Mouse (Mus musculus): ENCODE measurements around the gene Raver2. TPM values are rescaled to one million over a fixed set of nuclear protein-coding genes. Genes with fewer than 3 reads are reported as not detected.

Gene Raver2
- polyA plus RNA-seq, 1 experiment from 2014 or later, result 3.1 TPM

- peak; percentile 94 for TF ChIP-seq CTCF (IDR thresholded peaks at IDR 0.05; ENCODE audit: low read depth)
- Histone ChIP-seq H3K27ac (ENCODE audit: low read depth, low read length) (no peak overlapping the region), H3K27me3 (replicated peaks; ENCODE audit: control insufficient read depth, insufficient read depth, low read length) (no peaks in the 10 kb centered on the region), H3K4me2 (replicated peaks; ENCODE audit: low read depth) (no peak overlapping the region), H3K9ac (ENCODE audit: low read depth, low read length) (no peak overlapping the region), H3K4me3 (ENCODE audit: low read depth, low read length) (no peak overlapping the region), H3K36me3 (ENCODE audit: control insufficient read depth, insufficient read depth) (peaks cover 16% of the 10 kb centered on the region), H3K9me3 (ENCODE audit: control insufficient read depth) (no peaks in the 10 kb centered on the region), H3K4me1 (replicated peaks; ENCODE audit: control insufficient read depth, insufficient read depth, low read length) (no peaks in the 10 kb centered on the region)
- WGBS, result 36% methylated on average over 9 of the region's 9 CpGs
- no peak for ATAC-seq
Observed at GRCm38 (mm10) chr4:101146047-101146745, 77.4 kb downstream of the Raver2 start.

GRCm38 (mm10) chr4:101146891-101147655, 78.3 kb downstream of the Raver2 start:
- H3K27ac ChIP-seq (ENCODE audit: low read depth, low read length), result no peak overlapping the region
- no peaks in the 10 kb centered on the region for H3K4me1 ChIP-seq (replicated peaks; ENCODE audit: control insufficient read depth, insufficient read depth, low read length)
- peak; percentile 44; the same call in 1 of the 2 replicates for TF ChIP-seq CTCF (IDR thresholded peaks at IDR 0.05; ENCODE audit: low read depth)
- H3K9ac ChIP-seq (ENCODE audit: low read depth, low read length), result no peak overlapping the region
- no peak for ATAC-seq
- H3K4me2 ChIP-seq (replicated peaks; ENCODE audit: low read depth), result no peak overlapping the region
- no peaks in the 10 kb centered on the region for H3K27me3 ChIP-seq (replicated peaks; ENCODE audit: control insufficient read depth, insufficient read depth, low read length)
- 85% methylated on average over 11 of the region's 11 CpGs for WGBS
- H3K36me3 ChIP-seq (ENCODE audit: control insufficient read depth, insufficient read depth), result peaks cover 22% of the 10 kb centered on the region
- H3K4me3 ChIP-seq (ENCODE audit: low read depth, low read length), result no peak overlapping the region
- no peaks in the 10 kb centered on the region for H3K9me3 ChIP-seq (ENCODE audit: control insufficient read depth)

- TF ChIP-seq CTCF (IDR thresholded peaks at IDR 0.05; ENCODE audit: low read depth), result no peak
- H3K9me3 ChIP-seq (ENCODE audit: control insufficient read depth), result no peaks in the 10 kb centered on the region
- ATAC-seq, result no peak
- H3K27me3 ChIP-seq (replicated peaks; ENCODE audit: control insufficient read depth, insufficient read depth, low read length), result no peaks in the 10 kb centered on the region
- no peaks in the 10 kb centered on the region for H3K4me1 ChIP-seq (replicated peaks; ENCODE audit: control insufficient read depth, insufficient read depth, low read length)
- WGBS, result 78% methylated on average over 4 of the region's 4 CpGs
- H3K27ac ChIP-seq (ENCODE audit: low read depth, low read length), result no peak overlapping the region
- no peak overlapping the region for H3K4me2 ChIP-seq (replicated peaks; ENCODE audit: low read depth)
- H3K9ac ChIP-seq (ENCODE audit: low read depth, low read length), result no peak overlapping the region
- H3K36me3 ChIP-seq (ENCODE audit: control insufficient read depth, insufficient read depth), result peaks cover 86% of the 10 kb centered on the region
- H3K4me3 ChIP-seq (ENCODE audit: low read depth, low read length), result no peak overlapping the region
Observed at GRCm38 (mm10) chr4:101155541-101155940, 86.8 kb downstream of the Raver2 start.

- TF ChIP-seq CTCF (IDR thresholded peaks at IDR 0.05; ENCODE audit: low read depth), result no peak
- Histone ChIP-seq H3K9me3 (ENCODE audit: control insufficient read depth) (no peaks in the 10 kb centered on the region), H3K27me3 (replicated peaks; ENCODE audit: control insufficient read depth, insufficient read depth, low read length) (no peaks in the 10 kb centered on the region), H3K9ac (ENCODE audit: low read depth, low read length) (no peak overlapping the region), H3K36me3 (ENCODE audit: control insufficient read depth, insufficient read depth) (peaks cover 91% of the 10 kb centered on the region), H3K4me1 (replicated peaks; ENCODE audit: control insufficient read depth, insufficient read depth, low read length) (no peaks in the 10 kb centered on the region), H3K27ac (ENCODE audit: low read depth, low read length) (no peak overlapping the region), H3K4me2 (replicated peaks; ENCODE audit: low read depth) (no peak overlapping the region), H3K4me3 (ENCODE audit: low read depth, low read length) (no peak overlapping the region)
- 87% methylated on average over 5 of the region's 5 CpGs for WGBS
- ATAC-seq, result no peak
Observed at GRCm38 (mm10) chr4:101157476-101157875, 88.7 kb downstream of the Raver2 start.

- H3K4me3 ChIP-seq (ENCODE audit: low read depth, low read length), result no peak overlapping the region
- no peaks in the 10 kb centered on the region for H3K9me3 ChIP-seq (ENCODE audit: control insufficient read depth)
- no peak overlapping the region for H3K4me2 ChIP-seq (replicated peaks; ENCODE audit: low read depth)
- peaks cover 95% of the 10 kb centered on the region for H3K36me3 ChIP-seq (ENCODE audit: control insufficient read depth, insufficient read depth)
- H3K4me1 ChIP-seq (replicated peaks; ENCODE audit: control insufficient read depth, insufficient read depth, low read length), result no peaks in the 10 kb centered on the region
- no peak overlapping the region for H3K9ac ChIP-seq (ENCODE audit: low read depth, low read length)
- WGBS, result 75% methylated on average over 6 of the region's 6 CpGs
- H3K27me3 ChIP-seq (replicated peaks; ENCODE audit: control insufficient read depth, insufficient read depth, low read length), result no peaks in the 10 kb centered on the region
- no peak overlapping the region for H3K27ac ChIP-seq (ENCODE audit: low read depth, low read length)
- no peak for ATAC-seq
- no peak for TF ChIP-seq CTCF (IDR thresholded peaks at IDR 0.05; ENCODE audit: low read depth)
Observed at GRCm38 (mm10) chr4:101158282-101158681, 89.5 kb downstream of the Raver2 start.

- H3K36me3 ChIP-seq (ENCODE audit: control insufficient read depth, insufficient read depth), result peaks cover 96% of the 10 kb centered on the region
- no peak for ATAC-seq
- 72% methylated on average over 12 of the region's 12 CpGs for WGBS
Observed at GRCm38 (mm10) chr4:101159191-101159764, 90.5 kb downstream of the Raver2 start.

More at GRCm38 (mm10) chr4:101159191-101159764, 90.5 kb downstream of the Raver2 start:
- Histone ChIP-seq H3K4me2 (replicated peaks; ENCODE audit: low read depth) (no peak overlapping the region), H3K4me1 (replicated peaks; ENCODE audit: control insufficient read depth, insufficient read depth, low read length) (no peaks in the 10 kb centered on the region), H3K27ac (ENCODE audit: low read depth, low read length) (no peak overlapping the region), H3K9ac (ENCODE audit: low read depth, low read length) (no peak overlapping the region), H3K4me3 (ENCODE audit: low read depth, low read length) (no peak overlapping the region), H3K27me3 (replicated peaks; ENCODE audit: control insufficient read depth, insufficient read depth, low read length) (no peaks in the 10 kb centered on the region), H3K9me3 (ENCODE audit: control insufficient read depth) (no peaks in the 10 kb centered on the region)
- no peak for TF ChIP-seq CTCF (IDR thresholded peaks at IDR 0.05; ENCODE audit: low read depth)

Measured in intestine, postnatal 0 days (tissue).